Mouse (Mus musculus) pancreas, adult 10 weeks (tissue): ENCODE results near the gene Ssx2ip. TPM values are rescaled to one million over a fixed set of nuclear protein-coding genes. Genes with fewer than 3 reads are reported as not detected.

Experiments
- polyA plus RNA-seq: library from polyadenylated mRNA; stranded (reverse); fragments of 350-450 nt; fragmentation: Illumina TruSeq; extraction: RNeasy Lipid Tissue Mini Kit (QIAGEN cat#74804); gene quantifications from one replicate; pipeline ENCODE4 v1.2.3, GENCODE M21; 2015; ENCODE audit warnings: low read depth, low replicate concordance; ENCODE audit not compliant: insufficient read depth

Gene Ssx2ip
- 6.5 TPM for polyA plus RNA-seq

GRCm38 (mm10) chr3:146404311-146405201, at the start of gene Ssx2ip:
TSS of gene Ssx2ip (plus strand) at chr3:146404642.

GRCm38 (mm10) chr3:146449745-146450250, 45.4 kb downstream of the Ssx2ip start, which contains the start of gene Ctbs:
TSS of gene Ctbs (plus strand) at chr3:146449795.

Other genes starting within 250 kb of the Ssx2ip start
- not detected for gene Lpar3, start 183.7 kb upstream of the Ssx2ip start, polyA plus RNA-seq
- gene Ctbs, start 45.2 kb downstream of the Ssx2ip start, polyA plus RNA-seq: 2.1 TPM
- 2.8 TPM for gene Spata1, start 95.1 kb downstream of the Ssx2ip start, polyA plus RNA-seq
- 67.1 TPM for gene Gng5, start 95.2 kb downstream of the Ssx2ip start, polyA plus RNA-seq
- 8.9 TPM for gene Rpf1, start 116.8 kb downstream of the Ssx2ip start, polyA plus RNA-seq
- gene Uox, start 165.8 kb downstream of the Ssx2ip start, polyA plus RNA-seq: 0.48 TPM
- not detected for gene Dnase2b, start 211.0 kb downstream of the Ssx2ip start, polyA plus RNA-seq
- not detected for gene 4930503B20Rik, start 246.7 kb downstream of the Ssx2ip start, polyA plus RNA-seq